Mouse (Mus musculus): ENCODE results near the gene Adam23.

DNA sequence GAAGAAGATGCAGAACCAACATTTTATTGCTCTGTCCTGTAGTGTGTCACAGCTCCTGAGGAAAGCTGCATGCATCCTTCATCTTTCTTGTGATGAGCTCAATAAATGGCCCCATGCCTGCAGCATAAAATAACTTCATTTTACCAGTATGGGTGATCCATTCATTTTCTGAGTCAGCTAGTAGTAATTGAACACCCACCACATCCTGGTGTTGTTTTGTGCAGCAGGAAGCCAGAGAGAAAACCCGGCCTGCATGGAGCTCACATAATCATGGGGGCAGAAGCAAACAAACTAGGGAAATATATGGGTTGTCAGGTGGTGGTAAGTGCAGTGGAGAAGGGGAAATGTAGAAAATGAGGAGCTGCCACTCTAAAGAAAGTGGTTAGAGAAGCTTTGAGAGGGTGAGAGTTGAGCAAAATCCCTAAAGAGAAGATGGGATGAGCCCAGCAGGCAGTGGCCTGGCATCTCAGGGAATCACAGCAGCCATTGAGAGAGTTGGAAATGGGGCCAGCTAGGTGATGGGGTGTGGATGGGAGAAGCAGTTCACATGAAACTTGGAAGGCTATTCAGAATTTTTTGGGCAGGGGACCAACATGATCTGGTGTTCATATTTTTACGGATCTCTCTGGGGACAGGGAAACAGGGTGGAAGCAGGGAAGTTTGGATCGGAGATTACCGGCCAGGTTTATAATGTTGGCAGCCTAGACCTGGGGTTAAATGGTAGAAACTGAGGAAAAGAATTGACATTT is 116.3 kb downstream of the Adam23 start:
- TF ChIP-seq POLR2A (IDR thresholded peaks at IDR 0.05; ENCODE audit: control insufficient read depth, extremely low read depth, insufficient read depth, low read length, poor library complexity) (no peak), CTCF (IDR thresholded peaks at IDR 0.05; ENCODE audit: borderline replicate concordance, control insufficient read depth, extremely low read depth, insufficient read depth, low read length, poor library complexity) (no peak)

Measured in thymus, adult 2 months (tissue).